Mouse (Mus musculus) heart, adult 2 months (tissue): Measurements from ENCODE around the gene Mkrn2. TPM values are rescaled to one million over a fixed set of nuclear protein-coding genes. Genes with fewer than 3 reads are reported as not detected.
A peak's percentile ranks its signal among the peaks of the same experiment; 100 is the strongest.

Experiments
- DNase-seq, 2 experiments: peaks; one replicate each; pipeline ENCODE4 v3.0.0; 2021
- H3K27ac ChIP-seq: fragments of 200-600 bp; 2 replicates; pipeline ENCODE4 v1.8.1; 2022
- H3K27me3 ChIP-seq: fragments of 200-500 bp; 2 replicates; pipeline ENCODE4 v1.6.1; 2012; ENCODE audit warnings: mild to moderate bottlenecking, low read length, inconsistent platforms, mixed read lengths; ENCODE audit not compliant: control insufficient read depth, insufficient read depth
- H3K36me3 ChIP-seq: fragments of 200-500 bp; 2 replicates; pipeline ENCODE4 v1.6.1; 2012; ENCODE audit warnings: low read length, inconsistent platforms; ENCODE audit not compliant: control insufficient read depth, insufficient read depth
- H3K4me1 ChIP-seq: fragments of 200-500 bp; 2 replicates; pipeline ENCODE4 v1.6.1; 2011; ENCODE audit warnings: low read length; ENCODE audit not compliant: control insufficient read depth, insufficient read depth
- H3K4me3 ChIP-seq: fragments of 200-600 bp; 2 replicates; pipeline ENCODE4 v1.8.1; 2022
- H3K79me2 ChIP-seq: fragments of 200-500 bp; replicated peaks from 2 replicates; pipeline ENCODE4 v1.6.1; 2012; ENCODE audit warnings: mild to moderate bottlenecking, inconsistent platforms, low read length, moderate library complexity, mixed read lengths; ENCODE audit not compliant: control insufficient read depth, insufficient read depth
- H3K9ac ChIP-seq: fragments of 200-500 bp; 2 replicates; pipeline ENCODE4 v1.6.1; 2012; ENCODE audit warnings: low read depth, mild to moderate bottlenecking, control low read depth, inconsistent platforms, low read length, mixed read lengths
- CTCF ChIP-seq: fragments of 200-600 bp; IDR thresholded peaks from 2 replicates; pipeline ENCODE4 v1.8.1; 2022; ENCODE audit warnings: antibody characterized with exemption, mild to moderate bottlenecking, moderate library complexity
- EP300 ChIP-seq: fragments of 200-500 bp; IDR thresholded peaks from 2 replicates; pipeline ENCODE4 v1.6.1; 2011; ENCODE audit warnings: low read depth, low read length, control low read depth; ENCODE audit not compliant: insufficient read depth
- POLR2A ChIP-seq: fragments of 200-500 bp; IDR thresholded peaks from 2 replicates; pipeline ENCODE4 v1.6.1; 2011; ENCODE audit warnings: mild to moderate bottlenecking, low read depth, low read length, control low read depth; ENCODE audit not compliant: insufficient read depth
- WGBS: fragments of 180-500 bp; shearing (Covaris S2); methylation state at CpG from one replicate; pipeline ENCODE4 v1.1.7; 2018; 5-methylcytosine and 5-hydroxymethylcytosine counted together
- intact Hi-C: fragments of 180-260 bp; cut with DNase I; formaldehyde crosslinking; loops from one replicate; pipeline ENCODE4 v1.15.1; 2025
- polyA plus RNA-seq: library from polyadenylated mRNA; depleted of rRNA; stranded (reverse); fragments of >200 nt; gene quantifications from 2 replicates; pipeline ENCODE4 v1.2.3, GENCODE M21; 2012
- total RNA-seq, 2 experiments: library from RNA; stranded (reverse); gene quantifications; 2 replicates each; pipeline ENCODE4 v1.2.3; 2021

Gene Mkrn2
- total and polyA plus RNA-seq, 3 experiments: 36.4 to 105 (median 45.2) TPM

- H3K4me1 ChIP-seq: no peaks in the 10 kb centered on the region
- DNase-seq: no peak
- TF ChIP-seq CTCF (no peak), EP300 (no peak), POLR2A (no peak)
- intact Hi-C loops: no loop called here
- no peak overlapping the region for H3K4me3 ChIP-seq
- no peak overlapping the region for H3K9ac ChIP-seq
- no peaks in the 10 kb centered on the region for H3K27me3 ChIP-seq
- no peaks in the 10 kb centered on the region for H3K79me2 ChIP-seq
- H3K27ac ChIP-seq: no peak overlapping the region
- H3K36me3 ChIP-seq: no peaks in the 10 kb centered on the region
- 62% methylated on average over 3 of the region's 3 CpGs for WGBS
Measured at GRCm38 (mm10) chr6:115595667-115596066, 6.0 kb upstream of the Mkrn2 start.

DNA sequence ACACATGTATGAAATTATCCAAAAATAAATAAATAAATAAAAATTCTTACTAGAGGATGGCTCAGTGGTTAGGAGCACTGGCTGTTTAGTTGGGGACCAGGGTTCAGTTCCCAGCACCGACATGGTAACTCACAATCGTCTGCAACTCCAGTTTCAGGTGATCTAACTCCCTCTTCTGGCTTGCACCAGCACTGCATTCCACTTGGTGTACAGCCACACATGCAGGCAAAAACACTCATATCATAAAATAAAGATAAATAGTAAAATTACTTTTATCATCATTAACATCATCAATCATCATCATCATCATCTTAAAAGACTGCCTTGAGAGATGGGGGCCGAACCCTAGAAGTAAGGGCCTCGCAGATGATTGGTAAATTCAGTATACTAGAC, 384 bp upstream of the Mkrn2 start:
- H3K27ac ChIP-seq: no peak overlapping the region
- peaks cover 3% of the 10 kb centered on the region for H3K4me1 ChIP-seq
- peak overlapping the region; percentile 22; the same call in 1 of the 2 replicates for H3K4me3 ChIP-seq
- DNase-seq: no peak
- no peaks in the 10 kb centered on the region for H3K36me3 ChIP-seq
- H3K79me2 ChIP-seq: peaks cover 1% of the 10 kb centered on the region; the same call in 1 of the 2 replicates
- no peak for TF ChIP-seq EP300
- TF ChIP-seq POLR2A: no peak
- TF ChIP-seq CTCF: peak; percentile 35
- 67% methylated on average over 4 of the region's 4 CpGs for WGBS
- H3K9ac ChIP-seq: no peak overlapping the region
- intact Hi-C loops: loop anchor here (5.0 kb wide), 1 partner anchor 206 kb away; the partner anchor contains the start of gene Rpl32
- no peaks in the 10 kb centered on the region for H3K27me3 ChIP-seq

GRCm38 (mm10) chr6:115606461-115606860, 4.8 kb downstream of the Mkrn2 start:
- Histone ChIP-seq H3K4me3 (no peak overlapping the region), H3K27me3 (no peaks in the 10 kb centered on the region), H3K4me1 (peaks cover 12% of the 10 kb centered on the region), H3K36me3 (no peaks in the 10 kb centered on the region), H3K79me2 (peaks cover 8% of the 10 kb centered on the region), H3K27ac (no peak overlapping the region), H3K9ac (no peak overlapping the region)
- 72% methylated on average over 1 of the region's 1 CpGs for WGBS
- intact Hi-C loops: no loop called here
- no peak for TF ChIP-seq EP300
- no peak for TF ChIP-seq POLR2A
- TF ChIP-seq CTCF: no peak
- no peak for DNase-seq

DNA sequence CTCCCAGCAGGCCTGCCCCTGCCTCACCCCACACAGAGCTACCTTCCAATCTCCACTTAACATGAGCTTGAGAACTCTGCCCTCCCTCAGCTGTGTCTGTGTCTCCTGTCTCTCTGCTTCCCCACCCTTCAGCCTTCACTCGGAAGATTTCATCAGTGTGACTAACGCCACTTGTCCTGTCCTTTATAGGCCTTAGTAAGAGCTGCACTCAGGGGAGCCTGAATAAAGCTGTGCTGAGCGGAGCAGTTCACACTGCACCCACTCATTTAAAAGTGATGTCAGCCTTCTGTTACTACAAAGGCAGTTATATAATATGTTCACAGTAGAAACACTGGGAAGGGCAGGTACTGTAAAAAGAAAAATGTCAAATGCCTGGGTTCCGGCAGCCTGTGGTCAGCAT, 5.7 kb downstream of the Mkrn2 start:
- no peak for DNase-seq
- intact Hi-C loops: no loop called here
- Histone ChIP-seq H3K27ac (no peak overlapping the region; the same call in 1 of the 2 replicates), H3K4me1 (peaks cover 12% of the 10 kb centered on the region), H3K4me3 (no peak overlapping the region), H3K9ac (no peak overlapping the region; the same call in 1 of the 2 replicates), H3K27me3 (no peaks in the 10 kb centered on the region), H3K79me2 (peaks cover 8% of the 10 kb centered on the region), H3K36me3 (no peaks in the 10 kb centered on the region)
- 66% methylated on average over 4 of the region's 4 CpGs for WGBS
- TF ChIP-seq EP300 (no peak), CTCF (no peak), POLR2A (no peak)

DNA sequence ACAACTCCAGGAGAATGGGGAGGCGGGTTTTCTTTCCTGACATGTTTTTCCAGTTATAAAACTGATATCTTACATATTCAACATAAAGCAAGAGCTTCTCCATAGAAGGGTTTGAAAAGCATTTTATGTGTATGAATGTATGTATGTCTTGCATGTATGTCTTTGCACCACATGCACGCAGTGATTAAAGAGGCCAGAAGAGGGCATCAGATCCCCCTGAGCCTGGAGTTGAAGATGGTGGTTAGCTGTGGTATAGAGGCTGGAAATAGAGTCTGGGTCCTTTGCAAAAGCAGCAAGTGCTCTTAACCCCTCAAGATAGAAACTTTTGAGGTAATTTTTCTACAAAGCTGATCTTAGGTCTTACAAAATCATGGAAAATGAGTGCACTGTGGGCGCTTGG, 7.4 kb downstream of the Mkrn2 start:
- Histone ChIP-seq H3K36me3 (no peaks in the 10 kb centered on the region; the same call in 1 of the 2 replicates), H3K27ac (no peak overlapping the region), H3K27me3 (no peaks in the 10 kb centered on the region), H3K4me1 (peaks cover 12% of the 10 kb centered on the region), H3K4me3 (no peak overlapping the region), H3K9ac (no peak overlapping the region), H3K79me2 (peaks cover 8% of the 10 kb centered on the region)
- intact Hi-C loops: no loop called here
- TF ChIP-seq CTCF (peak; percentile 67), POLR2A (no peak)
- WGBS: 79% methylated on average over 3 of the region's 3 CpGs
- no peak for DNase-seq

GRCm38 (mm10) chr6:115610301-115610700, 8.6 kb downstream of the Mkrn2 start:
- no peak overlapping the region for H3K4me3 ChIP-seq
- no peak overlapping the region for H3K9ac ChIP-seq
- H3K36me3 ChIP-seq: no peaks in the 10 kb centered on the region; the same call in 1 of the 2 replicates
- 94% methylated on average over 5 of the region's 5 CpGs for WGBS
- H3K4me1 ChIP-seq: peaks cover 12% of the 10 kb centered on the region
- H3K79me2 ChIP-seq: peaks cover 8% of the 10 kb centered on the region
- DNase-seq: no peak
- no peaks in the 10 kb centered on the region for H3K27me3 ChIP-seq
- intact Hi-C loops: no loop called here
- TF ChIP-seq POLR2A (no peak), EP300 (no peak)
- H3K27ac ChIP-seq: no peak overlapping the region
